Mouse (Mus musculus) cerebellum, adult 2 months (tissue): ENCODE data around the gene Zfp101.

Experiments used
- CTCF ChIP-seq: fragments of 200-500 bp; IDR thresholded peaks from 2 replicates; pipeline ENCODE4 v1.5.1; 2011; ENCODE audit warnings: low read depth, mild to moderate bottlenecking, control low read depth, low read length, moderate library complexity, borderline replicate concordance; ENCODE audit not compliant: insufficient read depth
- POLR2A ChIP-seq: fragments of 200-500 bp; IDR thresholded peaks from 2 replicates; pipeline ENCODE4 v1.6.1; 2011; ENCODE audit warnings: low read length, control low read depth, borderline replicate concordance; ENCODE audit not compliant: insufficient read depth

GRCm38 (mm10) chr17:33432019-33432946 lies 37.8 kb upstream of the Zfp101 start, which contains the start of gene Actl9:
- no peak for TF ChIP-seq CTCF
- TF ChIP-seq POLR2A: no peak
